Mouse (Mus musculus) myocyte (in vitro differentiated cells): ENCODE results near the gene Fgf13. TPM values are rescaled to one million over a fixed set of nuclear protein-coding genes. Genes with fewer than 3 reads are reported as not detected.

Experiments
- H3K27me3 ChIP-seq: one replicate; pipeline ENCODE4 v1.6.1; 2011; ENCODE audit not compliant: control insufficient read depth, insufficient read depth, insufficient read length
- H3K36me3 ChIP-seq: one replicate; pipeline ENCODE4 v1.6.1; 2011; ENCODE audit not compliant: control insufficient read depth, insufficient read depth
- H3K4me2 ChIP-seq: one replicate; pipeline ENCODE4 v1.6.1; 2011; ENCODE audit warnings: low read depth, control low read depth
- H3K4me3 ChIP-seq: one replicate; pipeline ENCODE4 v1.5.1; 2011; ENCODE audit warnings: mild to moderate bottlenecking, control low read depth, moderate library complexity
- H3K79me2 ChIP-seq: one replicate; pipeline ENCODE4 v1.6.1; 2011; ENCODE audit not compliant: control insufficient read depth, insufficient read depth
- H3ac ChIP-seq: one replicate; pipeline ENCODE4 v1.6.1; 2011; ENCODE audit not compliant: control insufficient read depth, insufficient read length
- CEBPB ChIP-seq: IDR thresholded peaks from 2 replicates; pipeline ENCODE4 v1.6.1; 2011; ENCODE audit warnings: mild to moderate bottlenecking, moderate library complexity; ENCODE audit not compliant: poor library complexity, insufficient read depth, severe bottlenecking
- E2F4 ChIP-seq: IDR thresholded peaks from one replicate; pipeline ENCODE4 v1.6.1; 2011; ENCODE audit warnings: mild to moderate bottlenecking, control low read depth, moderate library complexity; ENCODE audit not compliant: insufficient read depth
- MAX ChIP-seq: IDR thresholded peaks from one replicate; pipeline ENCODE4 v1.6.1; 2011; ENCODE audit warnings: low read depth, mild to moderate bottlenecking, control low read depth
- MYOD1 ChIP-seq, 3 experiments: IDR thresholded peaks; one replicate each; pipeline ENCODE4 v1.6.1; 2011; ENCODE audit warnings: control low read depth in 2 of 3, low read depth in 2 of 3, mild to moderate bottlenecking in 2 of 3, moderate library complexity in 1 of 3; ENCODE audit not compliant: insufficient read length in 2 of 3, control insufficient read depth in 1 of 3
- MYOG ChIP-seq, 3 experiments: IDR thresholded peaks; one replicate each; pipeline ENCODE4 v1.6.1; 2011; ENCODE audit warnings: control low read depth in 2 of 3, low read depth in 2 of 3, mild to moderate bottlenecking in 2 of 3; ENCODE audit not compliant: insufficient read length in 2 of 3, control insufficient read depth in 1 of 3, insufficient read depth in 1 of 3
- POLR2A ChIP-seq: IDR thresholded peaks from one replicate; pipeline ENCODE4 v1.6.1; 2011; ENCODE audit warnings: low read depth, mild to moderate bottlenecking, control low read depth, moderate library complexity; ENCODE audit not compliant: insufficient read length
- POLR2AphosphoS2 ChIP-seq: IDR thresholded peaks from one replicate; pipeline ENCODE4 v1.6.1; 2011; ENCODE audit warnings: low read depth, control low read depth; ENCODE audit not compliant: insufficient read length
- REST ChIP-seq: IDR thresholded peaks from one replicate; pipeline ENCODE4 v1.6.1; 2011; ENCODE audit warnings: mild to moderate bottlenecking, control low read depth, moderate library complexity; ENCODE audit not compliant: insufficient read depth, insufficient read length
- SRF ChIP-seq: IDR thresholded peaks from one replicate; pipeline ENCODE4 v1.6.1; 2011; ENCODE audit warnings: low read depth; ENCODE audit not compliant: control insufficient read depth, insufficient read length
- TCF12 ChIP-seq: IDR thresholded peaks from one replicate; pipeline ENCODE4 v1.6.1; 2011; ENCODE audit warnings: mild to moderate bottlenecking, control low read depth; ENCODE audit not compliant: poor library complexity, insufficient read depth, severe bottlenecking
- TCF3 ChIP-seq: IDR thresholded peaks from one replicate; pipeline ENCODE4 v1.6.1; 2011; ENCODE audit warnings: low read depth, control low read depth; ENCODE audit not compliant: insufficient read length
- USF1 ChIP-seq: IDR thresholded peaks from one replicate; pipeline ENCODE4 v1.6.1; 2011; ENCODE audit warnings: low read depth, mild to moderate bottlenecking, control low read depth, moderate library complexity
- polyA plus RNA-seq: library from polyadenylated mRNA; unstranded; fragments of >200 nt; fragmentation: generic; extraction: Trizol; gene quantifications from one replicate; pipeline ENCODE4 v1.2.1, GENCODE M21; 2012; ENCODE audit warnings: missing spikeins

Gene Fgf13
- polyA plus RNA-seq, 1 experiment, result 2.0 TPM

GRCm38 (mm10) chrX:59186922-59187321, 380.9 kb downstream of the Fgf13 start:
- no peak overlapping the region for H3K4me2 ChIP-seq
- no peak overlapping the region for H3K4me3 ChIP-seq
- TF ChIP-seq REST (no peak), MAX (no peak), TCF12 (no peak)
- no peaks in the 10 kb centered on the region for H3K36me3 ChIP-seq
- no peak overlapping the region for H3ac ChIP-seq
- H3K79me2 ChIP-seq, result no peaks in the 10 kb centered on the region
- no peaks in the 10 kb centered on the region for H3K27me3 ChIP-seq

- no peaks in the 10 kb centered on the region for H3K79me2 ChIP-seq
- no peak overlapping the region for H3K4me3 ChIP-seq
- H3K36me3 ChIP-seq, result no peaks in the 10 kb centered on the region
- H3K27me3 ChIP-seq, result no peaks in the 10 kb centered on the region
- no peak overlapping the region for H3K4me2 ChIP-seq
- no peak for TF ChIP-seq MAX
- no peak for TF ChIP-seq MYOG (IDR thresholded peaks at IDR 0.05; ENCODE audit: control insufficient read depth in 1 of 3, insufficient read depth in 1 of 3, insufficient read length in 2 of 3, low read depth in 2 of 3)
- TF ChIP-seq TCF12, result no peak
- no peak for TF ChIP-seq SRF
- TF ChIP-seq POLR2A, result no peak
- TF ChIP-seq POLR2AphosphoS2, result no peak
- H3ac ChIP-seq, result no peak overlapping the region
Observed at GRCm38 (mm10) chrX:59182323-59182722, 385.5 kb downstream of the Fgf13 start.

- Histone ChIP-seq H3K4me3 (no peak overlapping the region), H3K4me2 (no peak overlapping the region)
Observed at GRCm38 (mm10) chrX:59179627-59180026, 388.2 kb downstream of the Fgf13 start.

GRCm38 (mm10) chrX:59179081-59179596, 388.7 kb downstream of the Fgf13 start:
- H3K27me3 ChIP-seq, result no peaks in the 10 kb centered on the region
- no peaks in the 10 kb centered on the region for H3K79me2 ChIP-seq
- H3K4me3 ChIP-seq, result no peak overlapping the region
- no peaks in the 10 kb centered on the region for H3K36me3 ChIP-seq
- no peak overlapping the region for H3K4me2 ChIP-seq
- H3ac ChIP-seq, result no peak overlapping the region
- TF ChIP-seq REST, result no peak
- TF ChIP-seq TCF3, result no peak
- TF ChIP-seq POLR2AphosphoS2, result no peak
- TF ChIP-seq E2F4, result no peak
- no peak for TF ChIP-seq SRF
- no peak for TF ChIP-seq POLR2A
- no peak for TF ChIP-seq CEBPB
- TF ChIP-seq TCF12, result no peak
- no peak for TF ChIP-seq USF1
- no peak for TF ChIP-seq MAX
- no peak for TF ChIP-seq MYOG (IDR thresholded peaks at IDR 0.05; ENCODE audit: control insufficient read depth in 1 of 3, insufficient read depth in 1 of 3, insufficient read length in 2 of 3, low read depth in 2 of 3)
- no peak for TF ChIP-seq MYOD1 (IDR thresholded peaks at IDR 0.05; ENCODE audit: control insufficient read depth in 1 of 3, insufficient read length in 2 of 3, low read depth in 2 of 3)

More at GRCm38 (mm10) chrX:59179627-59180026, 388.2 kb downstream of the Fgf13 start:
- no peaks in the 10 kb centered on the region for H3K79me2 ChIP-seq
- H3K27me3 ChIP-seq, result no peaks in the 10 kb centered on the region
- no peak for TF ChIP-seq MYOG (IDR thresholded peaks at IDR 0.05; ENCODE audit: control insufficient read depth in 1 of 3, insufficient read depth in 1 of 3, insufficient read length in 2 of 3, low read depth in 2 of 3)
- no peak for TF ChIP-seq E2F4
- no peak for TF ChIP-seq POLR2AphosphoS2
- no peak for TF ChIP-seq TCF3
- no peak for TF ChIP-seq MAX
- no peak for TF ChIP-seq MYOD1 (IDR thresholded peaks at IDR 0.05; ENCODE audit: control insufficient read depth in 1 of 3, insufficient read length in 2 of 3, low read depth in 2 of 3)
- TF ChIP-seq TCF12, result no peak
- no peak for TF ChIP-seq POLR2A
- H3K36me3 ChIP-seq, result no peaks in the 10 kb centered on the region
- no peak overlapping the region for H3ac ChIP-seq

- TF ChIP-seq USF1, result no peak
- no peak for TF ChIP-seq REST
- TF ChIP-seq CEBPB, result no peak
- Histone ChIP-seq H3K36me3 (no peaks in the 10 kb centered on the region), H3ac (no peak overlapping the region), H3K79me2 (no peaks in the 10 kb centered on the region), H3K27me3 (no peaks in the 10 kb centered on the region), H3K4me3 (no peak overlapping the region), H3K4me2 (no peak overlapping the region)
Observed at GRCm38 (mm10) chrX:59177653-59178052, 390.2 kb downstream of the Fgf13 start.

- no peak overlapping the region for H3K4me2 ChIP-seq
- H3K79me2 ChIP-seq, result no peaks in the 10 kb centered on the region
- H3K4me3 ChIP-seq, result no peak overlapping the region
- H3K27me3 ChIP-seq, result no peaks in the 10 kb centered on the region
- no peaks in the 10 kb centered on the region for H3K36me3 ChIP-seq
- no peak overlapping the region for H3ac ChIP-seq
- TF ChIP-seq REST (no peak), POLR2A (no peak), MAX (no peak), SRF (no peak), TCF3 (no peak), CEBPB (no peak), MYOG (IDR thresholded peaks at IDR 0.05; ENCODE audit: control insufficient read depth in 1 of 3, insufficient read depth in 1 of 3, insufficient read length in 2 of 3, low read depth in 2 of 3) (no peak), USF1 (no peak), POLR2AphosphoS2 (no peak), TCF12 (no peak), MYOD1 (IDR thresholded peaks at IDR 0.05; ENCODE audit: control insufficient read depth in 1 of 3, insufficient read length in 2 of 3, low read depth in 2 of 3) (no peak), E2F4 (no peak)
Observed at GRCm38 (mm10) chrX:59172200-59172599, 395.7 kb downstream of the Fgf13 start.
